Mouse (Mus musculus): ENCODE measurements around the gene Lpp.

DNA sequence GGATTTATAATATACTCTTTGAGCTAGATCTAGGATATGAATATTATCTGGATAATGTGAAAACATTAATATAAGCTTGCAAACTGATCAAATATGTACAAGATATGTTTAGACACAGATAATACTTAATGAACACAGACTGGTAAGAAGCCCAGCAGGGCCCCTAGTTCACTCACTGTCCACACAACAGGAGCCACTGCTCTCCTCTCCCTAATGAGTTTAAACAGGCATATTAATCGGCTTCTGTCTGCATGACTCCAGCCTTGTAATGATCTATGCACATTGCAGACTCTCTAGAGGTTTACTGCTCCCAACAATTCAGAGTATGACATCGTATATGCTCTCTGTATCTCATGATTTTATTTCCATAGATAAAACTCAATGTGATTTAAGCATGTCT is 243.6 kb downstream of the Lpp start:
- no peak for TF ChIP-seq CTCF (IDR thresholded peaks at IDR 0.05; ENCODE audit: insufficient read depth, low read length)
- no peak for TF ChIP-seq POLR2A (IDR thresholded peaks at IDR 0.05; ENCODE audit: borderline replicate concordance, extremely low read depth, low read depth, low read length)

Measured in lung, adult 2 months (tissue).